Mouse (Mus musculus) neutrophil, adult 83 days (primary cell): ENCODE data around the gene Nsa2. TPM values are rescaled to one million over a fixed set of nuclear protein-coding genes. Genes with fewer than 3 reads are reported as not detected.

Experiments used
- total RNA-seq, 2 experiments: library from RNA; stranded (reverse); gene quantifications; one replicate each; pipeline ENCODE4 v1.2.4; 2023

Gene Nsa2
- total RNA-seq, result 10 to 100 TPM; 52.6 to 59.1 TPM

GRCm38 (mm10) chr13:97137466-97138400 lies at the start of gene Nsa2, which contains the start of gene Gfm2:
Nsa2 (minus strand) TSS chr13:97137937.
Gfm2 (plus strand) TSS chr13:97137937.

GRCm38 (mm10) chr13:97099187-97099852 lies 38.4 kb downstream of the Nsa2 start, which contains the start of gene Gm6169:
Gm6169 (minus strand) TSS chr13:97099237.

Other genes with a start within 250 kb of the Nsa2 start
- not detected for gene Gcnt4, start 213.2 kb downstream of the Nsa2 start, total RNA-seq
- gene 1700029F12Rik, start 103.6 kb downstream of the Nsa2 start, total RNA-seq, result not detected
- under 1 TPM in 1 of 2 experiments, not detected in 1; 0.11 TPM for gene Fam169a, start 70.7 kb downstream of the Nsa2 start, total RNA-seq
- 100 to 1,000 TPM in 1 of 2 experiments, 1 to 10 TPM in 1; 3.5 to 132 TPM for gene Gm6169, start 38.7 kb downstream of the Nsa2 start, total RNA-seq
- gene Gfm2, start within 50 bp of the Nsa2 start, total RNA-seq, result 10 to 100 TPM; 15.2 to 16.2 TPM
- gene Hexb, start 60.4 kb upstream of the Nsa2 start, total RNA-seq, result 10 to 100 TPM; 58.6 to 61.4 TPM
- gene Enc1, start 103.2 kb upstream of the Nsa2 start, total RNA-seq, result 1 to 10 TPM; 2.0 to 2.1 TPM